Mouse (Mus musculus) cerebellum, adult 2 months (tissue): Measurements from ENCODE around the gene Gm5617.

Experiments used
- CTCF ChIP-seq: fragments of 200-500 bp; IDR thresholded peaks from 2 replicates; pipeline ENCODE4 v1.5.1; 2011; ENCODE audit warnings: low read depth, mild to moderate bottlenecking, control low read depth, low read length, moderate library complexity, borderline replicate concordance; ENCODE audit not compliant: insufficient read depth
- POLR2A ChIP-seq: fragments of 200-500 bp; IDR thresholded peaks from 2 replicates; pipeline ENCODE4 v1.6.1; 2011; ENCODE audit warnings: low read length, control low read depth, borderline replicate concordance; ENCODE audit not compliant: insufficient read depth

GRCm38 (mm10) chr9:48465671-48466070, 29.6 kb upstream of the Gm5617 start:
- TF ChIP-seq CTCF (peak; percentile 39; the same call in 1 of the 2 replicates), POLR2A (no peak)
